Mouse (Mus musculus) megakaryocyte-erythroid progenitor cell, adult 5-6 weeks (primary cell): ENCODE measurements at regions not wholly inside any gene's neighbourhood (a gene's known extent, or its start where the extent isn't known, plus 50 kb on each side); places are given as distances from the start of the nearest gene placed in this dataset.
A peak's percentile ranks its signal among the peaks of the same experiment; 100 is the strongest.
"Not testable (repeated sequence)": the region's sequence is repeated elsewhere in the genome, so short reads cannot be mapped to it uniquely, and the experiment has no call there.

Experiments
- ATAC-seq: replicated peaks from 2 replicates; pipeline ENCODE4 v1.8.0; 2016; ENCODE audit warnings: mild to moderate bottlenecking, inconsistent platforms; ENCODE audit not compliant: severe bottlenecking, poor library complexity, low FRiP score, low TSS enrichment

GRCm38 (mm10) chr8:71823655-71824622, 57.9 kb upstream of the Zfp709 start:
- 0 out of 2 replicates have a peak, but pooled peaks have one; percentile 47 for ATAC-seq

- ATAC-seq, result not testable (repeated sequence)
These were observed 59.1 kb upstream of the Zfp709 start for GRCm38 (mm10) chr8:71822749-71823148.

GRCm38 (mm10) chr8:71819936-71820335, 61.9 kb upstream of the Zfp709 start:
- not testable (repeated sequence) for ATAC-seq

DNA sequence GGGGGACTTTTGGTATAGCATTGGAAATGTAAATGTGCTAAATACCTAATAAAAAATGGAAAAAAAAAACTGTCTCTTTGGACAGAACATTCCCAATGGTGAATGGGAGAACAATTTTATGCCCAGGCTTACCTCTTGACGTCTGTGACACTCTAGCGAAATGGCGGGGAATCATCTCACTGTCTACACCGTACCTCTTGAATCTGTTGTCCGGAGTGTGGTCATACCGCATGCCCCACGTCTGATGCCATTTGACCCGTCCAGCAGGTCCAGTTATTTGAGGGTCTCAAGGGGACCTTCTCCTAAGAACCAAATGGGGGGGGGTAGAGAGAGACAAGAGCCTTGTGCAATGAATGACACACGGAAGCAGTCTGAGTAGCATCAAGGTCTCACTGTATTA, 62.4 kb upstream of the Zfp709 start:
- not testable (repeated sequence) for ATAC-seq

DNA sequence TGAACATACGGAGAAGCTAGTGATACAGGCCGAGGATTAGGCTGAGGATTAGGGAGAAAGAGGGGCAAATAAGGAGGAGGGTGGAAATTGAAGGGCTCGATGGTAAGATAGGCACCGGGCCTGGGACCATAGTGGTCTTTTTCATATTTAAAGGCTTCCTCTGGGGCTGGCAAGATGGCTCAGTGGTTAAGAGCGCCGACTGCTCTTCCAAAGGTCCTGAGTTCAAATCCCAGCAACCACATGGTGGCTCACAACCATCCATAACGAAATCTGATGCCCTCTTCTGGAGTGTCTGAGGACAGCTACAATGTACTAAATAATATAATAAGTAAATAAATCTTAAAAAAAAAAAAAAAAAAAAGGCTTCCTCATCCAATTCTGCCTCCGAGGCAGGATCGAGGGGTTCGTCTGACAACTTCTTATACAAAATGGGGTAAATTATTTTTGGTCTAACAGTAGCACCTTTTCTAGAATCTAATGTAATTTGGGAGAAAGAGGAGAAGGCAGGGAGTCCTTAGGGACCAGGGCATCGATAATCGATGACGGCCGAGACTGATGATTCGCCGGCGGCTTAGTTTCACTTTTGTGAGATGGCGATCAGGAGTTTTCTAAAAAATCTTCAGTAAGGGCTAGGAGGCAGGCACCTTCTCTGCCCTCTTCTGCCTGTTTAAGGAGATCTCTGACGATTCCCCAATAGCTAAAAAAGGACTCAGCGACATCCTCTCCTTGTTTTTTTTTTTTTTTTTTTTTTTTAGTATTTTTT, 65.4 kb upstream of the Zfp709 start:
- not testable (repeated sequence) for ATAC-seq

- not testable (repeated sequence) for ATAC-seq
These were observed 66.0 kb upstream of the Zfp709 start for GRCm38 (mm10) chr8:71815813-71816212.

DNA sequence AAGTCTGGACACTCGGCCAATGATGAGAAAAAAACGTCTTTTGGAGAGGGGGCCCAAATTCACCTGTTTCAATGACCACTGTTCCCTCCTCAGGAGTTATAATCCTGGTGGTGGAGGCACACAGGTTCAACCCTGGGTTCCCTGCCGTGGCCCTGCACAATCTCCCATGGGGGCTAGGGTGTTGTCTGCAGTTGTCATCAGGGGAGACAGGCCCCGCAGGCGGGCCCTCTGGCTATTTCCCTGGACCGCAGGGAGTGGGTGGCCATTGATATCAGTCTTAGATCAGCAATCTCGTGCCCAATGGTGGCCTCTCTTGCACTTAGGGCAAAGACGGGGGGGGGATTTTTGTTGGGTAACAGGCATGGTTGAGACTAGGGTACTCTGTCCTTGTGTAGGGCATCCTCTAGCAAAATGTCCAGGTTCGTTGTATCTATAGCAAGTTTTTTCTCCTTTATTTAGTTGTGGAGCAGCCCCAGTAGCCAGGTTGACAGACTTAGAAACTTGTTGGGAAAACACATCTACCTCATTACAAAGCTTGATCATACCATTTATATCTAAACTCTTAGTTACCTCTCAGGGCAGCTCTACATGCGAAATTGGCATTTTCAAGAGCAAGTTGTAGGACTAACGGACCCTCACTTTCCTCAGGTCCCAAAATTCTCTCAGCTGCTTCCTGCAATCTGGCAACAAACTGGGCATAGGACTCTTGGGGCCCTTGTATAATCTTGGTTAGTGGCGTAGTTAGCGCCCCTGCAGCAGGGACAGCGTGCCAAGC, 66.9 kb upstream of the Zfp709 start:
- ATAC-seq, result not testable (repeated sequence)

DNA sequence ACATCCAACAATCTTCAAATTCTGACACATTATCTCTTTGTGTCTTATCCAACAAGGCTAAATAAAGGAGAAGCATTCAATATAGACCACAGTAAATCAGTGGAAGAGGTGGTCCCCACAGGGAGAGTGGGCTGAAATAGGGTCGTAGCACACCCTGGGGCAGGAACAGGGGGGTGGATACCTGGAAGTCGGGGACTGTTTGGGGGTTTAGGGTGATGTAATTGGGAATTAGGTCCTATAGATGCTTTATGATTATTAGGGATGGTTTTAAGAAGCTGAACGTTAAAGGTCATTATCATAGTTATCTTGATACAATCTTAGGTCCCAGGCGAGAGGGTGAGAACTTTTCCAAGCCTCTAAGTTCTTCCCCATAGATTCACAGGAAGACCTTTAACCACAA, 67.9 kb upstream of the Zfp709 start:
- ATAC-seq, result not testable (repeated sequence)

DNA sequence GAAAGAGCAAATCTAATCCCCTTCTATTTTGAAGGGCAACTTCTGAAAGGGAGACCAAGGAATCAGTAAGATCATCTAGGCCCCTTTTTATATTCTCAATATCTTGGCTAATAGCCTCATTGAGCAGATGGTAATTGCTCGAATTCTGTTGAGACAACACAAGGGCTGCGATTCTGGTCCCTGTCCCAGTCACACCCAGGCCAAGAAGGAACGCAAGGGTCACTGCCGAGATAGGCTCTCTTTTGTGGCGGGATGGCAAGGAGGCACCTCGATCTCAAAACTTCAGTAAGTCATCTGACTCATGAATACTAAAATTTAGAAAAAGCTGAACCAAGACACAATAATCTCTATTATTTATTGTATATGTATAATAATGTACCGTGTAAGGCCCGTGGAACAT, 68.6 kb upstream of the Zfp709 start:
- ATAC-seq, result not testable (repeated sequence)

- ATAC-seq, result not testable (repeated sequence)
These were observed 74.0 kb upstream of the Zfp709 start for GRCm38 (mm10) chr8:71807788-71808187.

- not testable (repeated sequence) for ATAC-seq
These were observed 77.2 kb upstream of the Zfp709 start for GRCm38 (mm10) chr8:71804586-71804985.

GRCm38 (mm10) chr8:71802226-71802625, 76.7 kb upstream of the Fcho1 start:
- 0 out of 2 replicates have a peak, but pooled peaks have one; percentile 32 for ATAC-seq

DNA sequence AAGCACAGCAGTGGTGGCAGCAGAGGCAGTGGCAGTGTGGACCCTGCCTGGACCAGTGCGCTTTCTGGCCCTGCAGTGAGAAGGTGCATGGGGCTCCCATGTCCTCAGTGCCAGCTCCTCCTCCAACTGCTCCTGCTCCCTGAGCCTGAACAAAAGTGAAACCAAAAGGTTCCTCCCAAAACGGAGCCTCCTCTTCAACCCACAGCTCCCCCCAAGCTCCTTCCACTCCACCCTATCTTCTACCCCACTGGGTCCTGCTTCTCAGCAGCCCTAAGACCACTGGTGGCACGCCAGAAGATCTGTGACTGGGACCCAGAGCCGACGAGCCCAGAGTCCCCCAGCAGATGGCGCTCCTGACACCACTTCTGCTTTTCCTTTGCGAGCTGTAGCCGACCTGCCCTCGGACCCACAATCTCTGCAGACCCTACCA, 63.5 kb upstream of the Fcho1 start:
- peak; percentile 87 for ATAC-seq

DNA sequence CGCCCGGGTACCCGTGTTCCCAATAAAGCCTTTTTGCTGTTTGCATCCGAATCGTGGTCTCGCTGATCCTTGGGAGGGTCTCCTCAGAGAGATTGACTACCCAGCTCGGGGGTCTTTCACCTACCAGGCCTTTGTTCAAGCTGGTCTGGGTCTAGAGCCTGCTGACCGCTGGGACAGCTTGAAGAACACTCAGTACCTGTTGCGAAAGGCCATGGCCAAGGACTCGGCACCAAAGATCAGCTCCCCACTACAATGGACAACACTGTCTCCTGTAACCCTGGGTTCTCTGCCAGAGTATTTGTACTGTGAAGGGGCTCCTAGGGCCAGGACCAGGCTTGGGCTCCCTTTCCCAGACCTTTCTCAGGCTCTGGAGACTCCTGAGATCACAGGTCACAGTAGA, 55.1 kb upstream of the Fcho1 start:
- ATAC-seq, result not testable (repeated sequence)

- peak; percentile 88 for ATAC-seq
These were observed 54.3 kb upstream of the Fcho1 start for GRCm38 (mm10) chr8:71779824-71780223.

- ATAC-seq, result not testable (repeated sequence)
These were observed 53.9 kb upstream of the Fcho1 start for GRCm38 (mm10) chr8:71779380-71779779.

GRCm38 (mm10) chr8:71778916-71779315, 53.4 kb upstream of the Fcho1 start:
- peak; percentile 65; the same call in 1 of the 2 replicates for ATAC-seq
